Mouse (Mus musculus) lung, postnatal 0 days (tissue): ENCODE measurements at regions not wholly inside any gene's neighbourhood (a gene's known extent, or its start where the extent isn't known, plus 50 kb on each side); places are given as distances from the start of the nearest gene placed in this dataset.

Experiments
- ATAC-seq: fragments of 200-750 bp; cut with Nextera tagmentation; 2 replicates; pipeline ENCODE4 v1.8.0; 2017; ENCODE audit warnings: moderate library complexity
- DNase-seq: peaks from one replicate; pipeline ENCODE4 v3.0.0-alpha.2; 2016; ENCODE audit warnings: low spot score
- H3K27ac ChIP-seq: fragments of 300-500 bp; sonication (generic); 2 replicates; pipeline ENCODE4 v1.5.1; 2014; ENCODE audit warnings: antibody characterized with exemption, mild to moderate bottlenecking, low read length, mixed read lengths
- H3K27me3 ChIP-seq: fragments of 300-500 bp; sonication (generic); replicated peaks from 2 replicates; pipeline ENCODE4 v1.6.1; 2014; ENCODE audit warnings: low read length, mixed read lengths; ENCODE audit not compliant: insufficient read depth
- H3K36me3 ChIP-seq: fragments of 300-500 bp; sonication (generic); 2 replicates; pipeline ENCODE4 v1.6.1; 2014; ENCODE audit warnings: low read length, mixed read lengths; ENCODE audit not compliant: insufficient read depth
- H3K4me1 ChIP-seq: fragments of 300-500 bp; sonication (generic); 2 replicates; pipeline ENCODE4 v1.6.1; 2014; ENCODE audit warnings: antibody characterized with exemption, low read depth, low read length, mixed read lengths; ENCODE audit not compliant: insufficient read depth
- H3K4me2 ChIP-seq: fragments of 300-500 bp; sonication (generic); replicated peaks from 2 replicates; pipeline ENCODE4 v1.6.1; 2014; ENCODE audit warnings: low read depth, mild to moderate bottlenecking, low read length, moderate library complexity, mixed read lengths
- H3K4me3 ChIP-seq: fragments of 300-500 bp; sonication (generic); 2 replicates; pipeline ENCODE4 v1.5.1; 2014; ENCODE audit warnings: low read depth, low read length
- H3K9ac ChIP-seq: fragments of 300-500 bp; sonication (generic); replicated peaks from 2 replicates; pipeline ENCODE4 v1.6.1; 2014; ENCODE audit warnings: low read depth, mild to moderate bottlenecking
- H3K9me3 ChIP-seq: fragments of 300-500 bp; sonication (generic); 2 replicates; pipeline ENCODE4 v1.6.1; 2016; ENCODE audit warnings: low read length, mixed read lengths
- CTCF ChIP-seq: IDR thresholded peaks from 2 replicates; pipeline ENCODE4 v1.5.1; 2016; ENCODE audit warnings: antibody characterized with exemption, mild to moderate bottlenecking
- EP300 ChIP-seq: IDR thresholded peaks from 2 replicates; pipeline ENCODE4 v1.6.1; 2016; ENCODE audit warnings: antibody characterized with exemption, mild to moderate bottlenecking, control low read depth
- WGBS: fragments of 180-500 bp; shearing (Covaris S2); extraction: QIAGEN DNeasy Blood & Tissue Kit; methylation state at CpG from one replicate; pipeline ENCODE4 v1.1.7; 2014; 5-methylcytosine and 5-hydroxymethylcytosine counted together

GRCm38 (mm10) chr9:61620786-61621185, 248.6 kb downstream of the Tle3 start:
- no peak overlapping the region for H3K27ac ChIP-seq
- no peaks in the 10 kb centered on the region for H3K36me3 ChIP-seq
- no peaks in the 10 kb centered on the region for H3K27me3 ChIP-seq
- TF ChIP-seq EP300 (no peak), CTCF (no peak)
- H3K4me2 ChIP-seq = no peak overlapping the region
- H3K9me3 ChIP-seq = no peaks in the 10 kb centered on the region
- ATAC-seq (no peak), DNase-seq (no peak)
- no peak overlapping the region for H3K4me3 ChIP-seq
- 55% methylated on average over 2 of the region's 2 CpGs for WGBS
- H3K4me1 ChIP-seq = no peaks in the 10 kb centered on the region
- H3K9ac ChIP-seq = no peak overlapping the region

- Histone ChIP-seq H3K27me3 (no peaks in the 10 kb centered on the region), H3K9me3 (no peaks in the 10 kb centered on the region)
- ATAC-seq = no peak
Observed at GRCm38 (mm10) chr9:61620105-61620504, 247.9 kb downstream of the Tle3 start.

GRCm38 (mm10) chr9:61618510-61619249, 246.5 kb downstream of the Tle3 start:
- DNase-seq (no peak), ATAC-seq (no peak)
- 59% methylated on average over 12 of the region's 12 CpGs for WGBS
- Histone ChIP-seq H3K27ac (no peak overlapping the region), H3K9me3 (no peaks in the 10 kb centered on the region), H3K27me3 (no peaks in the 10 kb centered on the region), H3K4me1 (no peaks in the 10 kb centered on the region), H3K4me2 (no peak overlapping the region), H3K9ac (no peak overlapping the region), H3K4me3 (no peak overlapping the region), H3K36me3 (no peaks in the 10 kb centered on the region)
- TF ChIP-seq CTCF = no peak
- no peak for TF ChIP-seq EP300

More at GRCm38 (mm10) chr9:61620105-61620504, 247.9 kb downstream of the Tle3 start:
- H3K9ac ChIP-seq = no peak overlapping the region
- WGBS = 63% methylated on average over 4 of the region's 4 CpGs
- no peak for TF ChIP-seq CTCF
- no peak for TF ChIP-seq EP300
- no peak for DNase-seq
- H3K4me2 ChIP-seq = no peak overlapping the region
- H3K4me3 ChIP-seq = no peak overlapping the region
- H3K27ac ChIP-seq = no peak overlapping the region
- no peaks in the 10 kb centered on the region for H3K4me1 ChIP-seq
- H3K36me3 ChIP-seq = no peaks in the 10 kb centered on the region

GRCm38 (mm10) chr9:61617979-61618378, 245.8 kb downstream of the Tle3 start:
- Histone ChIP-seq H3K9me3 (no peaks in the 10 kb centered on the region), H3K4me3 (no peak overlapping the region), H3K4me2 (no peak overlapping the region), H3K27ac (no peak overlapping the region), H3K9ac (no peak overlapping the region), H3K4me1 (no peaks in the 10 kb centered on the region), H3K27me3 (no peaks in the 10 kb centered on the region), H3K36me3 (no peaks in the 10 kb centered on the region)
- WGBS = 80% methylated on average over 8 of the region's 8 CpGs
- ATAC-seq (no peak), DNase-seq (no peak)
- TF ChIP-seq CTCF (no peak), EP300 (no peak)

- no peak for DNase-seq
- Histone ChIP-seq H3K9ac (no peak overlapping the region), H3K36me3 (no peaks in the 10 kb centered on the region), H3K4me3 (no peak overlapping the region), H3K27ac (no peak overlapping the region), H3K27me3 (0 out of 2 replicates have a peak, but pooled peaks cover 4% of the 10 kb centered on the region), H3K9me3 (no peaks in the 10 kb centered on the region), H3K4me1 (no peaks in the 10 kb centered on the region), H3K4me2 (no peak overlapping the region)
- no peak for ATAC-seq
- TF ChIP-seq EP300 (no peak), CTCF (no peak)
- 69% methylated on average over 4 of the region's 4 CpGs for WGBS
Observed at GRCm38 (mm10) chr9:61615556-61615955, 243.4 kb downstream of the Tle3 start.

GRCm38 (mm10) chr9:61607576-61607975, 235.4 kb downstream of the Tle3 start:
- Histone ChIP-seq H3K27ac (no peak overlapping the region), H3K27me3 (0 out of 2 replicates have a peak, but pooled peaks cover 4% of the 10 kb centered on the region), H3K36me3 (no peaks in the 10 kb centered on the region), H3K4me1 (no peaks in the 10 kb centered on the region), H3K9ac (no peak overlapping the region), H3K4me2 (no peak overlapping the region), H3K4me3 (no peak overlapping the region), H3K9me3 (no peaks in the 10 kb centered on the region)
- 76% methylated on average over 5 of the region's 5 CpGs for WGBS
- ATAC-seq = no peak
- no peak for DNase-seq
- TF ChIP-seq CTCF (no peak), EP300 (no peak)
